Mouse (Mus musculus): ENCODE measurements at regions not wholly inside any gene's neighbourhood (a gene's known extent, or its start where the extent isn't known, plus 50 kb on each side); places are given as distances from the start of the nearest gene placed in this dataset.

- no peak for DNase-seq
These were observed 370.8 kb downstream of the Nkx6-1 start for GRCm38 (mm10) chr5:101294031-101294430.

DNA sequence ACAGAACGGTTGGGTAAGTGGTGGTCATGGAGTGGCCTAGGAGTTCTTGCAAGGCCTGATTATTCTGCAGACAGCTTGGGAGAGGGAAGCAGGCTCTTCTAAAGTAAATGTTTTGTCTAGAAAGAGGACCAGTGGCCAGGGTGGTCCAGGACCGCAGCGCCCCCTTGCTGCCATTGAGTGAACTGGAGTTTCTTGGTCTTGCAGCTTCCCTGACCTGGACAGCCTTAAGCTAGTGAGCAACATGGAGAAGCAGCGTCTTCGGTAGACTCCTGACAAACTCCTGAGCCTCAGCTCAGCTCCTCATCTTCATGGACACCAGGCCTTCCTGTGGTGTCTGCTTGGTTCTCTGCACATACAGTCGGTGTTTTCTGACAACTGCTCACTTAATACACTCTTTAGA is 376.4 kb downstream of the Nkx6-1 start:
- peak; percentile 45 for DNase-seq

DNA sequence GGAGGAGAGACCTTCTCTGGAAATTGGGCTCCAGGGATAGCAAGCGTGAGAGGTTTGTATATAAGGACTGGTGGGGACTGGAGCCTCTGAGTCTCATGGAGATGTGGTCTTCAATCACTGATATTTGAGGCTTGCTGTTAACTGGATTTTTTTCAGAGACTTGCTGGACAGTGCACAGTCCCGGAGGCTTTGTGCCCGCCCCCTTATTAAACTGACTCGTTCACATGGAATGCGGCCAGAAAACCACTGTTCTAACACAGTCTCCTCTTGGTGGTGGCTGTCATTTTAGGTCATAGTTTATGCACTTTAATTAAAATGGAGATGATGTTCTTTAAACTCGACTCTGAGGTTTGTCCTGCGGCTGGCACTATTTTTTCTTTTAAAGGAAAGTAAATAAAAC is 378.9 kb downstream of the Nkx6-1 start:
- DNase-seq = peak; percentile 12

DNA sequence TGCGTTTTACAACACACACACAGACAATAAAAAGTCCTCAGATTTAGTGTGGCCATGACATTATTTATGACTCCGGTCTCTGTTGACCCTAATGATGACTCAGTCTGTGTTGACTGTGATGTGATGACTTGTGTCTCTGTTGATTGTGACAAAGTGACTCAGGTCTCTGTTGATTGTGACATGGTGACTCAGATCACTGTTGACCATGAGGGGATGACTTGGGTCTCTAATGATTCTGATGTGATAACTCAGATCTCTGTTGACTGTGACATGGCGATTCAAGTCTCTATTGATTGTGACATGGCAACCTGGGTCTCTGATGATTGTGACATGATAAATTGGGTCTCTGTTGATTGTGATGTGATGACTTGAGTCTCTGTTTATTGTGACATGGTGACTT is 405.0 kb downstream of the Gpat3 start:
- DNase-seq = no peak

GRCm38 (mm10) chr5:101242651-101243050 is 397.1 kb downstream of the Gpat3 start:
- no peak for DNase-seq

DNA sequence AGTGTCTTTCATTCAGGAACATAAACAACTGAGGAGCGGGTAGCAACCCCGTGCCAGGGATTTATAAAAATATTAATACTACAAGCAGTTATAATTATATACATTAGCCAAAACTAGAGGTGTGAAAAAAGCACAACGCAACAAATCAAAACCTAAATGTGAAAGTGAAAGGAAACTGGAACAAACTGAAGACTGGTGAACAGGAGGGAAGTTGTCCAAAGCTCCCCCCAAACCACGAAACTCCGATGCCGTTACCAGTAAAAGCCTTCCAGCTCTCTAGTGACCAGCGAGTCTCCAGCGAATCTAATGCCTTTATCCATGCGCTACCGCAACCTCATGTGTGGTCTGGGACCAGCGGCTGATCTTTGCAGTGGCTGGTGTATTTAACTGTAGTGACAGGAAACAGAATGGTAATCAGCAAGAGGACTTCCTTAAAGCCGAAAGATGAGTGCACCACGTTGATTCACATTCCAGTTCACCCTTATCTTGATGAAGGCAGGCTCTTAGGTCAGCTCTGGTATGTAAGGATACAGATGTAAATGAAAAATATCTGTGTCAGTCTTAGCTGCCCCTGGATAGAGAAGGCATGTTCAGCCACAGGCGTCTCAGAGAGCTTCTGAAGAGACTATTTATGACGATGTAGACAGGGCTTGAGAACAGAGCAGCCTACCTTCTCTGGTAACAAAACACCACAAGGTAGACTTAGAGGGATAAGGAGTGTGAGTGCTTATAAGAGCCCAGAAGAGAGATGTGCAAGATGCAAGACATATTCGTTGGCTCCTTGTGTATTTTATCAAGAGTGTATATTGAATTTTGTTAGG is 394.0 kb downstream of the Gpat3 start:
- DNase-seq = no peak

DNA sequence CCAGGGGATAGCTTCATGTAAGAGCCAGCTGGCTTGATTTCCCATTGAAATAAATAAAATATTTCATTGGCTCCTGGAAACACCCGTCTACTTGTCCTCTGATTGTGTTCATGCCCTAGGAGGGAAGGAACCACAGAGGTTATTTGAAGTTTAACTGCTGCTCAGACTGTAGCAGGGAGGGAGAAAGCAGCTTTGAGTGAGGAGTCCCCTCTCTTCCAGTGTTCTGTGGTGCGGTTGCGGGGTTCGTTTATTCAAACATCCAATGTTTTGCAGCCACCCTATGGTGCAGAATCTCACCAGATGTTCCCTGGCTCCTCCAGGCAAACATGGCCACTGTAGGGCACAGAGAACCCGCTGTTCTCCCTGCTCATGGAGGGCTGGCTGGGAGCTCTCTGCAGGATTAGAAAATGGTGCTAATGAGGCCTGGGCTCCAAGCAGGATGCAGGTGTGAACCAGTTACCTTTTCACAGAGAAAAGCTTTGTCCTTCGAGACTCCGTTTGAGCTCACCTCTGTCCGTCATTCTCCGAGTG is 390.7 kb downstream of the Gpat3 start:
- DNase-seq = no peak

GRCm38 (mm10) chr5:101222390-101222789 is 376.9 kb downstream of the Gpat3 start:
- DNase-seq = no peak

DNA sequence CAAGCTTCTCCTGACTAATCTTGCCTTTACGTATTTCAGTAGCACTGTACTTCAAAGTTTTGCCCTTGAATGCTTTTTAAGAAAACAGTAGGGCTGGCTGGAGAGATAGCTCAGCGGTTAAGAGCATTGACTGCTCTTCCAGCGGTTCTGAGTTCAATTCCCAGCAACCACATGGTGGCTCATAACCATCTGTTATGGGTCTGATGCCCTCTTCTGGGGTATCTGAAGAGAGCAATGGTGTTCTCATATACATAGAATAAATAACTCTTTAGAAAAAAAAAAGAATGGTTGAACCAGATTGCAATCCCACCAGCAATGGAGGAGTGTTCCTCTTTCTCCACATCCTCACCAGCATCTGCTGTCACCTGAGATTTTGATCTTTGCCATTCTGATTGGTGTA is 372.6 kb downstream of the Gpat3 start:
- DNase-seq = no peak

DNA sequence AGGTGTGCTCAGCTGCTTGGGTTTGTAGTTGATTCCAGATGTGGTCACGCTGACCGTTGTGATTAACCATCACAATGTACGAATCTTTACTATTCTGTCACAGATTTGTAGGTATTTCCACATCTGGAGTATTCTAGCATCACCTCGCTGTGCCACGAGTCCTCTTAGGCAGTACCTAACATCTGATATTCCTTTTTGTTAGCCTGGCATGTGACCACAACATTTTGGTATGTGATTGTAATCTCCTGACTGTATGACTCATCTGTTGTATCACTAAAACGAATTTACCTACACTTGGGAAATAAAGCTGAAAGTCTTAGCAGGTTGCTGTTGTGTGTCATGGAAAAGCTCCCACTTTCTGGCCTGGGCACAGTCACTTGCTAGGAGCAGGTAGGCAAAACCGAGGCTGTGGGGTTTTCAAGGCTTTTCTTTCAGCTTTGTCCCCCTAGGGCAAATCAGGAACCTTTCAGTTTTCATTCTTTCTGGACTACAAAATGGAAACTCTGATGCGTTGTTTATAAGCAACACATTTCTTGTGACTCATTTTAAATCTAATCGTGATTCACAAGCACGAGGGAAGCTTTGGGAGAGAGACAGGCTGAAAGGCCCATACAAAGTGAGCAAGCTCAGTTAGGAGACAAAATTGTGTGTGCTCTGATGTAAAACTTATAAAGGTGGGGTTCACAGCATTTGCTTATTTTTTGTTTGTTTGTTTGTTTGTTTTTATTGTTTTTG is 371.5 kb downstream of the Gpat3 start:
- no peak for DNase-seq

GRCm38 (mm10) chr5:101211974-101212373 is 366.5 kb downstream of the Gpat3 start:
- no peak for DNase-seq

DNA sequence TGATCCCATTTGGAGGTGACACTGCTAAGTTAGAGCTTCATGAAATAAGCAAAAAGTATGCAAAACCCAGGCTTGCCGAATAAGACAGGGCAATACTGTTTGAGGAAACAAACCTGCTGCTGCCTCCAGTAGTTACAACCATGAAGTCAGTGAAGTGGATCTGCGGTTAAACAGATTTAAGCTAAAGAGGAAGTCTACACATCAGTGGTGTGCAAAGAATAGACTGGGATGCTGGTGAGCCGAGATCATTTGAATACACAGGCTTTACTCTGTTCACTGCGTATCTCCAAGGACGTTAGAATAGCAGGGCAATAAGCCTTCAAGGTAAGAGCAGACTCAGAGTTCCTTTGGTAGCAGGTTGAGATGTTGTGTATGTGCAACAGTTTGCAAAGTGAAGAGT is 362.6 kb downstream of the Gpat3 start:
- no peak for DNase-seq

- DNase-seq = no peak
These were observed 350.0 kb downstream of the Gpat3 start for GRCm38 (mm10) chr5:101195501-101195900.

DNA sequence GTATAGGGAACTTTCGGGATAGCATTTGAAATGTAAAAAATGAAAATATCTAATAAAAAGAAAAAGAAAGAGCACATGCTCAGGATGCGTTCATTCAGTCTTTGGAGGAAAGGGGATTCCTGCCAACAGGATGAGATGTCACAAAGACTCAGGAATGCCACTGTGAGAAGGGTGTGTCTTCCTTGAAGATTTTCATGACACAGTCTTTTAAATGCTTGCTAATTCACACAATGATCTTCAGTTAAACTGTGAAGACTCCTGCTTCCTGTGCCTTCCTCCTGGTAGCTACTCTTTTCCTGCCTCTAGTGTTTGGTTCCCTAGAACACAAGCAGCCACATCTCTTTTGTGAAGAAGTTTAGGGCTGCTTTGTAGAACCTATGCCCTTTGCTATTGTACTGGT is 345.5 kb downstream of the Gpat3 start:
- no peak for DNase-seq

GRCm38 (mm10) chr5:101173183-101173582 is 327.7 kb downstream of the Gpat3 start:
- no peak for DNase-seq

DNA sequence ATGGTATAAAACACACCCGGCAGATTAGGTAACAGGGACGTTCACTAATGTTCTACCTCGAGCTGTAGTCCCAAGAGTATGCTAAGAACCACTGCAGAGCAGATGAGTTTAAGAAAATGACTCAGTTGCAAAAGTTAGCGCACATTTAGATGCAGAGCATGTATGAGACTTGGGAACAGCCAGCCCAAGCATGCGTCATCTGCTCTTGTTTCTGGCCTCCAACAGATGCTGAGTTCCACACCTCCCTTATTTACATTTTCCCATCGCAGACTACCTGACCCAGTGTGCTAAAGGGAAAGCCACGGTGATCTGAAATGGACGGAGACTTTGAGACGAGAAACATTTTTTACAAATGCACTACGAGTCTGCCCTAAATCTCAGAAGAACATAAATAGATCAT is 327.3 kb downstream of the Gpat3 start:
- no peak for DNase-seq

DNA sequence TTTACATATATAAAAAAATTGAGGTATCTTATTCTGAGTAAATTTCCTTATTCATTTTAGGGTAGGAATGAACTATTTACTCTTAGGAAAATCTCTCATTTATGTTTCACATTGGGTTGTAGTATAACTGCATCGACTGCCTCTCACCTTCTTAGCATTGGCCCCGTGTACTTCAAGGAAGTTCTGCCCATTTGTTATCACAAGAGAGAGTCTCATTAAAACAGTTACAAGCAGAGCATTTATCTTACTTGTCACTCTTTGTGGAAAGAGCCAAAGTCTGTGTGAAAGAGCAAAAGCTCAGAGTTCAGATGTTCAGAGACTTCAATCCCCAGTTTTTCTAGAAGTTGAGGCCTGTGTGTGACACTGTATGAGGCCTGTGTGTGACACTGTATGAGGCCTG is 323.6 kb downstream of the Gpat3 start:
- DNase-seq = no peak

- DNase-seq = peak; percentile 50
These were observed 318.2 kb downstream of the Gpat3 start for GRCm38 (mm10) chr5:101163624-101164213.

- DNase-seq = peak; percentile 67
These were observed 317.6 kb downstream of the Gpat3 start for GRCm38 (mm10) chr5:101163112-101163511.

GRCm38 (mm10) chr5:101157416-101157815 is 311.9 kb downstream of the Gpat3 start:
- DNase-seq = no peak

DNA sequence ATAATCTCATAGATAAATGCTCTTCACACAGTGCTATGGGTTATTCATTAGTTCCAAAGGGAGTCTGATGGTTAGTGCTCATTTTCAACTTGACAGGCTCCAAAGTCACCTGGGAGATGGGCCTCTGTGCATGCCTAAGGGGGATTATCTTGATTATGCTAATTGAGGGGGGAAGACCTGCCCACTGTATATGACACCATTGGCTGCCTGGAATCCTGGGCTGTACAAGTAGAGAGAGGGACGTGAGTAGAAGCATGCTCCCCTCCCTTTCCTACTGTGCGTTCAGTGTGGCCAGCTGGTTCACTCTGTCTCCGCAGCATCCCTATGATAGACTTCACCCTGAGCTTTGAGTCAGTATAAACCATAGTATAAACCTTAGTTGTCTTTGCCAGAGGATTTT is 300.8 kb downstream of the Gpat3 start:
- DNase-seq = no peak

DNA sequence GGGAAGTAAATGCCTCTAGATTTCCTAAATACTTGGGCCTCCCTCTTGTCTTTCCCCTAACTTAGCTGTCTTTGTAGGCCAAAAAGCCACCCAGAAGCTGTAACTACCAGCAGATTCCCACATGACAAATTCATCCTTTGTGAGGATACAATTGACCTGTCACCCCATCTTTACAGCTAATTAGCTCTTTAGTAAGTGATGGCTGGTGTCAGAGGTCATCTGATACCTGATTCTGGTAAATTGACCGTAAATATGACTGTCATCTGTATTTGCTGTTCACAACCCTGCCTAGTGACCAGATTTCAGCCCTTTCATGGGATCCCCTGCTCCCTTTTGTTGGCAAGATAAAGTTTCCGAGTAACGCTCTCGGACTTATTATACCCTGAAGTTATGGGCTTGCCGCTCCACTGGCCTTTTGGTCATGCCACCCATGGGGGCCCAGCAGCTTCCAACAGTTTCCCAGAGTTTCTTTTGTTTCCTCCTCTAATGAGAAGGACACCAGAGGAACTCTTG is 279.5 kb downstream of the Gpat3 start:
- DNase-seq = no peak

DNA sequence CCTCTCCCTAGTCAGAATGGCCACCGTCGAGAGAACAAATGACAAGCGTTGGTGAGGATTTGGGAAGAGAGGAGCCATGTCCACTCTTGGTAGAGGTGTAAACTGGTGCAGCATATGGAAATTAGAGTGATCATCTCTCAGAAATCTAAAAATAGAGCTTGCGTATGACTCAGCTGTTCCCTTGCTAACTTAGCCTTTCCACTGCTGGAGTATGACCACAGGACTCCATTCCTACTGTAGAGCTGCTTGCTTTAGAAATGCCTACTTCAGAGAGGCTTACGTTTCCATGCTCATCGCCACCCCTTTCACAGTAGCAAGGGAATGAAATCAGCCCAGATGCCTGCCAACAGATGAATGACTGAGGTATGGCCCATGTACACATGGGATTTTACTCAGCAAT is 277.4 kb downstream of the Gpat3 start:
- DNase-seq = no peak
